Mouse (Mus musculus) stomach, embryonic 16.5 days (tissue): ENCODE data around the gene Ifit3. TPM values are rescaled to one million over a fixed set of nuclear protein-coding genes. Genes with fewer than 3 reads are reported as not detected.
A peak's percentile ranks its signal among the peaks of the same experiment; 100 is the strongest.
"Not testable (repeated sequence)": the region's sequence is repeated elsewhere in the genome, so short reads cannot be mapped to it uniquely, and the experiment has no call there.

Experiments used
- ATAC-seq: fragments of 200-750 bp; cut with Nextera tagmentation; 2 replicates; pipeline ENCODE4 v1.8.0; 2017; ENCODE audit warnings: moderate number of reproducible peaks, moderate TSS enrichment; ENCODE audit not compliant: insufficient read depth, low FRiP score
- H3K27ac ChIP-seq: fragments of 300-500 bp; sonication (generic); 2 replicates; pipeline ENCODE4 v1.5.1; 2014; ENCODE audit warnings: low read length
- H3K27me3 ChIP-seq: fragments of 300-500 bp; sonication (generic); 2 replicates; pipeline ENCODE4 v1.6.1; 2014; ENCODE audit warnings: low read length, control low read depth, mixed read lengths; ENCODE audit not compliant: control insufficient read depth, insufficient read depth
- H3K36me3 ChIP-seq: fragments of 300-500 bp; sonication (generic); 2 replicates; pipeline ENCODE4 v1.6.1; 2014; ENCODE audit warnings: low read length; ENCODE audit not compliant: control insufficient read depth, insufficient read depth
- H3K4me1 ChIP-seq: fragments of 300-500 bp; sonication (generic); 2 replicates; pipeline ENCODE4 v1.6.1; 2014; ENCODE audit warnings: low read length, control low read depth, mixed read lengths; ENCODE audit not compliant: control insufficient read depth, insufficient read depth
- H3K4me2 ChIP-seq: fragments of 300-500 bp; sonication (generic); 2 replicates; pipeline ENCODE4 v1.6.1; 2014; ENCODE audit warnings: low read depth, low read length, mixed read lengths
- H3K4me3 ChIP-seq: fragments of 300-500 bp; sonication (generic); replicated peaks from 2 replicates; pipeline ENCODE4 v1.5.1; 2014; ENCODE audit warnings: mild to moderate bottlenecking, low read length
- H3K9ac ChIP-seq: fragments of 300-500 bp; sonication (generic); 2 replicates; pipeline ENCODE4 v1.6.1; 2014; ENCODE audit warnings: low read length
- H3K9me3 ChIP-seq: fragments of 300-500 bp; sonication (generic); replicated peaks from 2 replicates; pipeline ENCODE4 v1.6.1; 2016; ENCODE audit warnings: low read length, control low read depth; ENCODE audit not compliant: control insufficient read depth
- WGBS: fragments of 180-500 bp; shearing (Covaris S2); extraction: QIAGEN DNeasy Blood & Tissue Kit; methylation state at CpG from one replicate; pipeline ENCODE4 v1.1.7; 2014; 5-methylcytosine and 5-hydroxymethylcytosine counted together
- polyA plus RNA-seq: library from polyadenylated mRNA; unstranded; fragments of >200 nt; fragmentation: Nextera tagmentation; extraction: Ambion mirVana; gene quantifications from 2 replicates; pipeline ENCODE4 v1.2.1, GENCODE M21; 2015

Gene Ifit3
- polyA plus RNA-seq, 1 experiment from 2014 or later, result 0.53 TPM

GRCm38 (mm10) chr19:34601888-34602287, 18.6 kb downstream of the Ifit3 start, which contains the start of gene Ifit1bl1:
Ifit1bl1 (minus strand) TSS chr19:34601956.
- H3K27me3 ChIP-seq, H3K4me1 ChIP-seq, H3K36me3 ChIP-seq, H3K4me2 ChIP-seq, H3K4me3 ChIP-seq, H3K9me3 ChIP-seq, H3K27ac ChIP-seq, H3K9ac ChIP-seq: not testable (repeated sequence)
- WGBS, result 36% methylated on average over 1 of the region's 1 CpGs
- peak; percentile 50; the same call in 1 of the 2 replicates for ATAC-seq

- no peaks in the 10 kb centered on the region for H3K4me1 ChIP-seq
- H3K27me3 ChIP-seq, result no peaks in the 10 kb centered on the region
- H3K4me3 ChIP-seq, result no peak overlapping the region
- no peak overlapping the region for H3K9ac ChIP-seq
- ATAC-seq, result no peak
- no peak overlapping the region for H3K4me2 ChIP-seq
- no peak overlapping the region for H3K27ac ChIP-seq
- no peaks in the 10 kb centered on the region for H3K9me3 ChIP-seq
- 82% methylated on average over 3 of the region's 3 CpGs for WGBS
- no peaks in the 10 kb centered on the region for H3K36me3 ChIP-seq
These were observed 22.1 kb downstream of the Ifit3 start for GRCm38 (mm10) chr19:34605472-34605871.

DNA sequence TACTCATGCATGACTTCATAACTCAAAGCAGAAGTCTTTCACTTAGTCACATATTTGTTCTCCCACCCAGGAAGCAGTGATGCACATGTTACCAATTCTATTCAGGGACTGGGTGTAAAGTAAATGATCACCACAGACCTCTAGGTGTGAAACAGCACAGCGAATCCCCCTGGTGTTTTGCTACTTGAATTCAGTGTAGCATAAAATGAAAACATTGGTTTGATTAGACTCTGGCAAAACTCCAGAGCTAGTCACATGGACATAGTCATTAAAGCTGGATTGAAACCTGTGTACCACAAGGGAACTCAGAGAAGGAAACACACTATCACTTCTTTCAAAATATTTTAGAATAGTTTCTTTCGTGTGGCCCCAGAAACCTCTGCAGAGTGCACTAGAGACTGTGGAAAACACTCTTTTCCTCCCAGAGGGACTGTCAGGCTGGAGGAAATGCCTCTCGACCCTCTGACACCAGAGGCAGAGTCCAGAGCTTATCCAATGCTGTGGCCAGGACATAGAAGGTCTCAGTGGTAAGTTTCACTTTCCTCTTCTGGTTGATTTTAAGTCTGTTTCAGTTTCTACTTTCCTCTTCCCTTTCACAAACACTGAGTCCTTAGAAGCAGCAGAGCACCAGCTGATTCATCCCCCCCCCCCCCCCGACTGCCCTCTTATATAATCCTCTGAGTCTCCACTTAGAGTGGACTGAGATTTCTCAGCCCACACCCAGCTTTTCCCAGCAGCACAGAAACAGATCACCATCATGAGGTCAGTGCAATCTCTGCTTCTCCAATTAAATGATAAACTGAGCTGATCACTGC, 24.1 kb downstream of the Ifit3 start, which contains the start of gene Ifit3b:
Gene Ifit3b, plus strand, starts transcription at position 734 of the 815 bp plus-strand sequence.
- ATAC-seq, result peak; percentile 75
- not testable (repeated sequence) for H3K9me3 ChIP-seq, H3K4me3 ChIP-seq, H3K9ac ChIP-seq, H3K4me1 ChIP-seq, H3K27ac ChIP-seq, H3K27me3 ChIP-seq, H3K36me3 ChIP-seq, H3K4me2 ChIP-seq
- WGBS, result 31% methylated on average over 4 of the region's 4 CpGs

DNA sequence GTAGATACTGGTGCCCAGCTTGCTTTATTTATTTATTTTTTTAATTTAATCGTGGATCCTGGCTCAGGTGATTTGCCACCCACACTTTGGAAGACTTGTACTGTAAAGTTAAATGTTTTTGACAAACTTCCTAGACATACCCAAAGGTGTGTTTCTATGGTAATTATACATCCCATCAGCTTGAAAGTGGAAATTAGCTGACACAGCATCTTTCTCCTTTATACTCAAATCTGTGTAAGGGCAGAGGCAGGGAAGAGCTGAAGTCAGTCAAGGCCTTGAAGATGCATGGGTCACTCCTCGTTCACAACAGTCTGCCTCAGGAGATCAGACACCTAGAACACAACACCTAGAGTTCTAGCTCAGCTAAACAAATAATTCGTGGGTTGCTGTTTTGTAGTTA, 26.8 kb downstream of the Ifit3 start:
- 75% methylated on average over 3 of the region's 3 CpGs for WGBS
- not testable (repeated sequence) for H3K27ac ChIP-seq, ATAC-seq, H3K4me2 ChIP-seq, H3K4me3 ChIP-seq, H3K36me3 ChIP-seq, H3K9me3 ChIP-seq, H3K4me1 ChIP-seq, H3K27me3 ChIP-seq, H3K9ac ChIP-seq

DNA sequence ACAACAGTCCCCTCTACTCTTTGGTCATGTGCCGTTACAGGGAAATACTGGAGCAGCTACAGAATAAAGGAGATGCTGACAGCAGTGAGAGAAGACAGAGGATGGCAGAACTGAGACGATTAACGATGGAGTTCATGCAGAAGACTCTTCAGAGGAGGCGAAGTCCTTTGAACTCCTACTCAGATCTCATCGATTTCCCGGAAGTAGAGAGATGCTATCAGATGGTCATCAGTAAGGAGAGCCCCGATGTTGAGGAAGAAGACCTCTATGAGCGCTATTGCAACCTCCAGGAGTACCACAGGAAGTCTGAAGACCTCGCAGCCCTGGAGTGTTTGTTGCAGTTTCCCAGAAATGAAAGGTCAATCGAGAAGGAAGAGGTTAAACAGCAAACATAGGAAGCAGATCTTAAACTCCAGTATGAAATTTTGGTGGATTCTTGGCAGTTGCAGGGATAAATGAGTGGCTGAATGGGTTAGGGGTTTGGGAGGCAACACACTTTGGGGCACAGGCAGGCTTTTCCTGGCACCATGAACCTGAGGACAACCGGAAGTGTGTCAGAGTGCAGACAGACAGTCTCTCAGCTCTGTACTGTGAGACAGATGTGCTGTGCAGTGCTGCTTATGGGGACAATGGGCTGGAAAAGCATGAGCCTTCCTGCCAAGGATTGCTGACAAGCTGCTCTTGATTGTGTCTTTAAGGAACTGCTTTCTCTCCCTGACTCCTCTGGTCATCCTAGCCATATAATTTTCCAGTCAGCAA, 29.1 kb downstream of the Ifit3 start:
- not testable (repeated sequence) for H3K27ac ChIP-seq, H3K4me3 ChIP-seq, H3K27me3 ChIP-seq, H3K4me1 ChIP-seq, H3K9me3 ChIP-seq, H3K9ac ChIP-seq, H3K4me2 ChIP-seq, H3K36me3 ChIP-seq, ATAC-seq
- 82% methylated on average over 5 of the region's 11 CpGs for WGBS

- H3K4me1 ChIP-seq, result no peaks in the 10 kb centered on the region
- WGBS, result 71% methylated on average over 5 of the region's 5 CpGs
These were observed 37.5 kb downstream of the Ifit3 start for GRCm38 (mm10) chr19:34620871-34621270.

DNA sequence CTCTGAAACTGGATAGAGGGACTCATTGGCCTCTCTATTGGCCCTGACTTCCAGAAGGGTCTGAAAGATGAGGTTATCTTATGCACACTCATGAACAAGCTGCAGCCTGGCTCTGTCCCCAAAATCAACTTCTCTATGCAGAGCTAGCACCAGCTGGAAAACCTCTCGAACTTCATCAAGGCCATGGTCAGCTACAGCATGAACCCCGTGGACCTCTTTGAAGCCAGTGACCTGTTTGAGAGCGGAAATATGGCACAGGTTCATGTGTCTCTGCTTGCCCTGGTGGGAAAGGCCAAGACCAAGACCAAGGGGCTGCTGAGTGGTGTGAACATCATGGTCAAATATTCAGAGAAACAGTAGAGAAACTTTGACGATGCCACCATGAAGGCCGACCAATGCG, 40.5 kb downstream of the Ifit3 start:
- 91% methylated on average over 6 of the region's 6 CpGs for WGBS
- Histone ChIP-seq H3K9me3 (no peaks in the 10 kb centered on the region), H3K4me1 (no peaks in the 10 kb centered on the region), H3K4me2 (no peak overlapping the region), H3K27ac (no peak overlapping the region), H3K4me3 (no peak overlapping the region), H3K36me3 (no peaks in the 10 kb centered on the region), H3K9ac (no peak overlapping the region), H3K27me3 (no peaks in the 10 kb centered on the region)
- no peak for ATAC-seq

More at GRCm38 (mm10) chr19:34620871-34621270, 37.5 kb downstream of the Ifit3 start:
- Histone ChIP-seq H3K9ac (no peak overlapping the region), H3K27me3 (no peaks in the 10 kb centered on the region), H3K4me2 (no peak overlapping the region), H3K4me3 (no peak overlapping the region), H3K36me3 (no peaks in the 10 kb centered on the region), H3K9me3 (no peaks in the 10 kb centered on the region), H3K27ac (no peak overlapping the region)
- no peak for ATAC-seq

DNA sequence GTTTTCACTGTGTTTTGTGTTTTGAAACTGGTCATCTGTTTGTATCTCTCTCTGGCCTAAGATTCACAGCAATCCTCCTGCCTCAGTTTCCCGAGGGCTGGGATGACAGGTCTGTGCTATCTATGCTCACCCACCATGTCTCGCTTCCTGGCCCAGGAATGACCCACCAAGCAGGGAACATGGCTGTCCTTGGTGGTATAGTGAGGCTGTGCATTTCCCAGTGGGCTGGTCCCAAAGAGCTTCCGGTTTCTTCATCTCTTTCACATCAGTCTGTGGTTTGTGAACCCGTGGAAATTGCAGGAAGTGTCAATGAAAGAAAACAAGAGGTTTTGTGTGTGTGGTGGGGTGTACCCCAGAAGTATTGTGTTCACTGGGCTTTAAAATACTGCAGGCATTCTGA, 41.3 kb downstream of the Ifit3 start:
- 79% methylated on average over 4 of the region's 4 CpGs for WGBS
- Histone ChIP-seq H3K4me3 (no peak overlapping the region), H3K36me3 (no peaks in the 10 kb centered on the region), H3K4me2 (no peak overlapping the region), H3K27ac (no peak overlapping the region), H3K9me3 (no peaks in the 10 kb centered on the region), H3K9ac (no peak overlapping the region), H3K4me1 (no peaks in the 10 kb centered on the region), H3K27me3 (no peaks in the 10 kb centered on the region)
- no peak for ATAC-seq

GRCm38 (mm10) chr19:34627496-34627895, 44.2 kb downstream of the Ifit3 start:
- H3K9me3 ChIP-seq, result no peaks in the 10 kb centered on the region
- H3K36me3 ChIP-seq, result no peaks in the 10 kb centered on the region
- no peak overlapping the region for H3K4me2 ChIP-seq
- WGBS, result 62% methylated on average over 2 of the region's 2 CpGs
- H3K4me1 ChIP-seq, result no peaks in the 10 kb centered on the region
- H3K27me3 ChIP-seq, result no peaks in the 10 kb centered on the region
- H3K27ac ChIP-seq, result no peak overlapping the region
- H3K4me3 ChIP-seq, result no peak overlapping the region
- no peak for ATAC-seq
- no peak overlapping the region for H3K9ac ChIP-seq
